Mouse (Mus musculus): Measurements from ENCODE around the gene Resf1. TPM values are rescaled to one million over a fixed set of nuclear protein-coding genes. Genes with fewer than 3 reads are reported as not detected.
A peak's percentile ranks its signal among the peaks of the same experiment; 100 is the strongest.
"Not testable (repeated sequence)": the region's sequence is repeated elsewhere in the genome, so short reads cannot be mapped to it uniquely, and the experiment has no call there.

Resf1 gene
- total RNA-seq, 2 experiments from 2014 or later, result 12.3 to 18.4 TPM

- DNase-seq (ENCODE audit: low spot score in 2 of 2), result no peak
- intact Hi-C loops (cut with DNase I), result no loop called here
These were observed 28.8 kb downstream of the Resf1 start for GRCm38 (mm10) chr6:149337990-149338389.

DNA sequence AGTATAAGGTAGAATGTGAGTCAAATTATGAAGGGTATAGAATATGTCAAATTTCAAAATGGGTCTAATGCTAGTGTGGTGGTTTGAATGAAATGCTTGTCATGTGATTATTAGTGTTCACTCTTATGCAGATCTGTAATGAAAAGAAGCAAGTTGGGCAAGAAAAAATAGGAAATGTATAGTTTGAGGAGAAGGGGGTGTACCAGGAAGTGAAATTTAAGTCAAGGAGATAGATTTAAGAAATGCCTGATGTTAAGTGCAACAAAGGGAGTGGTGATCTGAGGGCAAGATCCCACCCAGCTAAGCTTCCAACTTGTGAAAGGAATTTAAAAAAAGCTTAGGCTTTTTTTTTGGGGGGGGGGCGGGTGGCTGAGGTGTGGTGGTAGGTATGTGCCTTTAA is 29.4 kb downstream of the Resf1 start:
- DNase-seq (ENCODE audit: low spot score in 2 of 2), result no peak

DNA sequence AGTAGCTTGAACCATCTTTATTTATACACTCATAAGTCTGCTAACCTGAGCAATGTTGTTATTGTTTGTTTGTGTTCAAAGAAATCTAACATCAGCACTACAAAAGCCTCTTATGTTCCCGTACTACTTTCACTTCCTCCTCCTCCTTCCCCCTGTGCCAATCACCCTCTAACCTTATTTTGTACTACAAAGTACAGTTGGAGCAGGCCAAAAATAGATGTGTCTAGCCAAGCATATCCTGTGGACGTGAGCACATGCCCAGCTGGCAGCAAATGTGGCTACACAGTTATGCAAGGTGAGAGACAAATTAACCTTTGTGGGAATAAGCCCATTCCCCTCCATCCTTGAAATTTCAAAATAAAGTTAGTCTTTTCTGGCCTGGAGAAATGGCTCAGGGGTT is 34.6 kb downstream of the Resf1 start:
- DNase-seq (ENCODE audit: low spot score in 2 of 2), result no peak
- intact Hi-C loops (cut with DNase I), result no loop called here

More for the DNA sequence above, 29.4 kb downstream of the Resf1 start:
- intact Hi-C loops (cut with DNase I), result no loop called here

GRCm38 (mm10) chr6:149344372-149344771 is 35.2 kb downstream of the Resf1 start:
- intact Hi-C loops (cut with DNase I), result no loop called here
- no peak for DNase-seq (ENCODE audit: low spot score in 2 of 2)

DNA sequence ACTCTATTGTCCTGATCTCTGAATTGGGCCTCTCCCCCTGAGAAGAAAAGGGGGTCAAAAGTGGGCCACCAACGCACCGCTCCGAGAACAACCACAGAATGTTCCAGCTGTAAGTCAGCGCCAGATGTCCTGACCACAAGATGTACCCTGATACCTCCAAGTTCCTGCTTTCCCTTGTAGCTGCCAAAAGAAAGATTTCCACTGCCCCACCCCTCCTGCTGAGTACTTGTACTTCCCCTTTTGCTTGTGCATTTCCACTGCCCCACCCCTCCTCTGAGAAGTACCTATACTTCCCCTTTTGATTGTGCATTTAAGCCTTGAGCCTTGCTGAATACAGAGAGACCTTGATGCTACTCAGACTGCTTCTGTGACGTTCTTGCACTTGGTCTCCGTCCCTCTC is 39.0 kb downstream of the Resf1 start:
- DNase-seq (ENCODE audit: low spot score in 2 of 2); intact Hi-C loops (cut with DNase I): not testable (repeated sequence)

GRCm38 (mm10) chr6:149354826-149355495 is 45.7 kb downstream of the Resf1 start:
- no peak for DNase-seq (ENCODE audit: low spot score in 2 of 2)
- intact Hi-C loops (cut with DNase I), result no loop called here

GRCm38 (mm10) chr6:149355799-149356198 is 46.6 kb downstream of the Resf1 start:
- intact Hi-C loops (cut with DNase I); DNase-seq (ENCODE audit: low spot score in 2 of 2): not testable (repeated sequence)

GRCm38 (mm10) chr6:149357155-149357554 is 47.9 kb downstream of the Resf1 start:
- intact Hi-C loops (cut with DNase I), result no loop called here

GRCm38 (mm10) chr6:149362533-149362932 is 53.3 kb downstream of the Resf1 start:
- intact Hi-C loops (cut with DNase I); DNase-seq (ENCODE audit: low spot score in 2 of 2): not testable (repeated sequence)

More at GRCm38 (mm10) chr6:149357155-149357554, 47.9 kb downstream of the Resf1 start:
- no peak for DNase-seq (ENCODE audit: low spot score in 2 of 2)

- intact Hi-C loops (cut with DNase I); DNase-seq (ENCODE audit: low spot score in 2 of 2): not testable (repeated sequence)
These were observed 56.8 kb downstream of the Resf1 start for GRCm38 (mm10) chr6:149365975-149366374.

- intact Hi-C loops (cut with DNase I), result no loop called here
- DNase-seq (ENCODE audit: low spot score in 2 of 2), result no peak
These were observed 57.2 kb downstream of the Resf1 start for GRCm38 (mm10) chr6:149366403-149366802.

DNA sequence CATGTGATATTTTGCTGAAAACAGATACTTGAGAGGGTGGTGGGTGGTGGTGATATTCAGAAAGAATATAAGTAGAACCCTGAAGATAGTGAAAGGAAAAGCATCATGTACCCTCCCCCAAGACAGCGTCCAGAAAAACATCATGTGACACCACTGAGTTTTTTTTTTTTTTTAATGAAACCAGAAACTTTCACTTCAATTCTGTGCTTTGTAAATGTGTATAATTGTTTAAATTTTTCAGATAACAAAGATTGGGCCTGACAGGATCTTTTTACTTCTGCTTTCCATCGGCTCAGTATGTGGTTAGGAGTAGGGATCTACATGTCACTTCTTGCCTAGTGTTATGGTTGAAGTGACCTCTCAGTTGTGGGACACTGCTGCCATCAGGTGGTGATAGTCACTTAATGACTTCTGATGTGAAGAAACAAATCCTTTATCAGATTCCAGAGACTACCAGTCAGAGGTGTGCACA is 65.8 kb downstream of the Resf1 start:
- peak in 1 of 2 experiments; percentile 16 for DNase-seq (ENCODE audit: low spot score in 2 of 2)
- intact Hi-C loops (cut with DNase I), result loop anchor here (5.0 kb wide), 1 partner anchor 243 kb away; the partner anchor contains the start of gene Gm10203

DNA sequence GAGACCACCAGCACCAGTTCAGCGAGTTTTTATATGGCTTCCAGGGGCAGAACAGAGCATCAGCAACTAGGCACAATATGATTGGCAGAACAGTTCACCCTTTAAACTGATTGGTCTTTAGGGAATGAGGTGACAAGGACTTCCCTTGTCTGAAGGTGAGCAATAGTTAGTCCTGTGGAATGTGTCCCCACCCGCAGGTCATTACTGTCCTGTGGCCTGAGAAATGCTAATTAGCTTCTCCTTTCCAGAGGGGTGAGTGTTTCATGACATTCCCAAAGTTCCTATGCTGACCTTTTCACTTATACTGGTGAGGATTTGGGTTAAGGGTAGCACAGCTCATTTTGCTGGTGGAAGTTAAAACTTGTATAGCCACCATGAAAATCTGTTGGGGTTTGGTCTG is 74.3 kb downstream of the Resf1 start:
- intact Hi-C loops (cut with DNase I), result no loop called here
- no peak for DNase-seq (ENCODE audit: low spot score in 2 of 2)

Other genes with a start within 250 kb of the Resf1 start
- gene Dennd5b, start 207.7 kb upstream of the Resf1 start, total RNA-seq (2021), result 10 to 100 TPM; 59.9 to 68.9 TPM
- gene Gm10203, start 179.2 kb upstream of the Resf1 start, total RNA-seq (2021), result not detected
- gene Etfbkmt, start 169.6 kb upstream of the Resf1 start, total RNA-seq (2021), result 1 to 10 TPM; 1.7 to 2.5 TPM
- 10 to 100 TPM; 30.6 to 34.4 TPM for gene Amn1, start 120.7 kb upstream of the Resf1 start, total RNA-seq (2021)
- 10 to 100 TPM; 48.2 to 58.6 TPM for gene Bicd1, start 99.5 kb downstream of the Resf1 start, total RNA-seq (2021)